ENCODE assay signal across 21 mouse cellular contexts in the genomic region with DNA sequence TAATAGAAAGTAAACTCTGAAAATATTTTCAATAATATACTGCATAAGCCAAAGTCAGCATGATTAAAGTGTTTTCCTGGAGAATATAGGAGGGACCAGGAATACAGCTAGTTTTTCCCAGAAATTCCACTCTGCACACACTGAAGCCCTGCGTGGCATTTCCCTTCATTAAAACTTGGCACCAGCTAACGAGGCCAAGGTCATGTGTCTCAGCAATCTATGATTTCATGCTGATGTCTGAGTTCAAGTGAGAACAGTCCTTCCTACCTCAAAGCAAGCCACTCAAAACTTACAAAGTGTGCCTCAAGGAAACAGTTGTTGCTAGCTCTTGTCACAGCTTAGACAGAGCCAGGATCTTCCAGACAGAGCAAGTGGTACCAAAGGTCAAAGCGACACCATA.
DNase-seq lines count a peak whose midpoint lies in the region; ATAC-seq and TF ChIP-seq lines count a peak whose summit lies in the region.
"Had no signal": no experiment of that assay in that cellular context is flagged by ENCODE, and none has a peak within 500 bp of the region (broad histone marks: within the 10 kb centered on the region; RNA-seq: fewer than 3 reads in every experiment).

No protein-coding gene starts in this region.

- H3K4me1 ChIP-seq in forebrain, embryonic 15.5 days = peaks cover 24% of the 10 kb centered on the region
- no peaks in the 10 kb centered on the region for H3K4me1 ChIP-seq in forebrain, postnatal 0 days (ENCODE audit: insufficient read depth)
- H3K4me1 ChIP-seq in kidney, adult 2 months (ENCODE audit: control insufficient read depth, insufficient read depth, low read length) = no peaks in the 10 kb centered on the region; the same call in 1 of the 2 replicates
- no peaks in the 10 kb centered on the region; the same call in none of the 2 replicates for H3K4me1 ChIP-seq in hindbrain, embryonic 16.5 days (ENCODE audit: control insufficient read depth, insufficient read depth, low read depth, low read length)
- H3K4me1 ChIP-seq: liver, embryonic 12.5 days had no signal

- 0 out of 2 replicates have a peak overlapping the region, but pooled peaks have one; percentile 5 for H3K27ac ChIP-seq in forebrain, embryonic 15.5 days (replicated peaks)
- H3K27ac ChIP-seq in forebrain, postnatal 0 days (ENCODE audit: low read depth, low read length) = no peak overlapping the region
- no peak overlapping the region for H3K27ac ChIP-seq in kidney, adult 2 months (ENCODE audit: insufficient read depth, low read depth, low read length)
- H3K27ac ChIP-seq in hindbrain, embryonic 16.5 days (ENCODE audit: low read depth, low read length) = no peak overlapping the region
- H3K27ac ChIP-seq: forebrain, embryonic 10.5 days; heart, adult 2 months; hindbrain, embryonic 14.5 days; liver, embryonic 12.5 days; midbrain, embryonic 10.5 days had no signal

- no peak overlapping the region for H3K4me2 ChIP-seq in forebrain, embryonic 15.5 days (replicated peaks)
- no peak overlapping the region for H3K4me2 ChIP-seq in forebrain, postnatal 0 days (ENCODE audit: low read depth)
- H3K4me2 ChIP-seq in hindbrain, embryonic 16.5 days (ENCODE audit: low read length) = no peak overlapping the region
- H3K4me2 ChIP-seq: hindbrain, embryonic 14.5 days; liver, embryonic 12.5 days had no signal

- H3K9me3 ChIP-seq in forebrain, embryonic 15.5 days = no peaks in the 10 kb centered on the region
- H3K9me3 ChIP-seq in forebrain, postnatal 0 days (ENCODE audit: low read length) = no peaks in the 10 kb centered on the region
- H3K9me3 ChIP-seq in hindbrain, embryonic 16.5 days (ENCODE audit: control insufficient read depth, low read length) = no peaks in the 10 kb centered on the region
- H3K9me3 ChIP-seq: forebrain, embryonic 10.5 days; liver, embryonic 12.5 days; midbrain, embryonic 10.5 days had no signal

- 54% methylated on average over 3 of the region's 3 CpGs for WGBS in forebrain, embryonic 15.5 days
- 55% methylated on average over 3 of the region's 3 CpGs for WGBS in forebrain, postnatal 0 days
- WGBS in kidney, adult 2 months = 51% methylated on average over 3 of the region's 3 CpGs
- WGBS in hindbrain, embryonic 16.5 days = 66% methylated on average over 3 of the region's 3 CpGs

- no peaks in the 10 kb centered on the region for H3K27me3 ChIP-seq in forebrain, embryonic 15.5 days
- no peaks in the 10 kb centered on the region for H3K27me3 ChIP-seq in forebrain, postnatal 0 days (ENCODE audit: insufficient read depth, low read length)
- no peaks in the 10 kb centered on the region; the same call in 1 of the 2 replicates for H3K27me3 ChIP-seq in kidney, adult 2 months (replicated peaks; ENCODE audit: control insufficient read depth, insufficient read depth, low read length)
- H3K27me3 ChIP-seq in hindbrain, embryonic 16.5 days (replicated peaks; ENCODE audit: control insufficient read depth, insufficient read depth, low read length) = no peaks in the 10 kb centered on the region
- H3K27me3 ChIP-seq: liver, embryonic 12.5 days had no signal

- ATAC-seq in forebrain, embryonic 15.5 days (replicated peaks) = no peak
- ATAC-seq in forebrain, postnatal 0 days = no peak
- no peak for ATAC-seq in hindbrain, embryonic 16.5 days
- ATAC-seq: CD4-positive, CD25-positive, alpha-beta regulatory T cell, adult 4 months; liver, embryonic 12.5 days had no signal

- no peak for TF ChIP-seq CTCF in forebrain, postnatal 0 days (IDR thresholded peaks at IDR 0.05; ENCODE audit: low read depth)
- no peak for TF ChIP-seq CTCF in kidney, adult 2 months (conservative IDR thresholded peaks at IDR 0.05; ENCODE audit: insufficient read depth, insufficient read length, low read depth, low read length)

- H3K9ac ChIP-seq in forebrain, embryonic 15.5 days (replicated peaks) = no peak overlapping the region
- H3K9ac ChIP-seq in forebrain, postnatal 0 days = no peak overlapping the region
- no peak overlapping the region for H3K9ac ChIP-seq in hindbrain, embryonic 16.5 days (ENCODE audit: low read depth, low read length)
- H3K9ac ChIP-seq: hindbrain, embryonic 14.5 days; liver, embryonic 12.5 days had no signal

- no peak overlapping the region for H3K4me3 ChIP-seq in forebrain, embryonic 15.5 days
- H3K4me3 ChIP-seq in forebrain, postnatal 0 days (ENCODE audit: low read depth, low read length) = no peak overlapping the region
- H3K4me3 ChIP-seq in kidney, adult 2 months (ENCODE audit: insufficient read depth, low read depth, low read length) = no peak overlapping the region
- no peak overlapping the region for H3K4me3 ChIP-seq in hindbrain, embryonic 16.5 days (ENCODE audit: low read length)
- H3K4me3 ChIP-seq: forebrain, embryonic 10.5 days; heart, adult 2 months; liver, embryonic 12.5 days; midbrain, embryonic 10.5 days had no signal

- H3K36me3 ChIP-seq in forebrain, embryonic 15.5 days = no peaks in the 10 kb centered on the region
- no peaks in the 10 kb centered on the region for H3K36me3 ChIP-seq in forebrain, postnatal 0 days (ENCODE audit: insufficient read depth)
- H3K36me3 ChIP-seq in kidney, adult 2 months (ENCODE audit: control insufficient read depth, insufficient read depth, low read length) = no peaks in the 10 kb centered on the region
- H3K36me3 ChIP-seq in hindbrain, embryonic 16.5 days (ENCODE audit: control insufficient read depth, insufficient read depth, low read length) = no peaks in the 10 kb centered on the region
- H3K36me3 ChIP-seq: forebrain, embryonic 10.5 days; liver, embryonic 12.5 days; midbrain, embryonic 10.5 days had no signal

- no peak for TF ChIP-seq POLR2A in kidney, adult 2 months (IDR thresholded peaks at IDR 0.05; ENCODE audit: low read depth, low read length)

- DNase-seq in forebrain, postnatal 0 days = no peak
- DNase-seq in kidney, adult 2 months = peak; percentile 21
- DNase-seq in kidney, adult 8-10 months = no peak
- DNase-seq in retina, postnatal 1 day = peak; percentile 48
- DNase-seq in retina, embryonic 14.5 days (ENCODE audit: low spot score) = no peak
- DNase-seq in adrenal gland, postnatal 36 days = peak; percentile 65 to 76
- DNase-seq: cerebellum, adult 18-20 months; cerebellum, postnatal 14 days; gastrocnemius, postnatal 25 days; heart, adult 2 months; heart, postnatal 36 days; lung, adult 18-20 months; lung, postnatal 10 days; thymus, postnatal 25 days had no signal

Comparison
In these comparisons a context has a peak if more than half of its experiments do, and no peak if none do; other contexts are left out.
1. DNase-seq: peak in kidney, adult 2 months (single experiment), retina, postnatal 1 day (single experiment) and adrenal gland, postnatal 36 days (2 of 2); none in forebrain, postnatal 0 days (single experiment), kidney, adult 8-10 months (0 of 2) and retina, embryonic 14.5 days (single experiment).